Mouse (Mus musculus) liver, embryonic 14.5 days (tissue): ENCODE results near the gene Pappa. TPM values are rescaled to one million over a fixed set of nuclear protein-coding genes. Genes with fewer than 3 reads are reported as not detected.
A peak's percentile ranks its signal among the peaks of the same experiment; 100 is the strongest.

ENCODE experiments used
- ATAC-seq: fragments of 200-750 bp; cut with Nextera tagmentation; 2 replicates; pipeline ENCODE4 v1.8.0; 2017; ENCODE audit warnings: moderate number of reproducible peaks, mild to moderate bottlenecking, moderate library complexity; ENCODE audit not compliant: insufficient read depth
- DNase-seq, 3 experiments: peaks; one replicate each; pipeline ENCODE4 v3.0.0-alpha.2; 2012 to 2013; ENCODE audit warnings: low read depth in 3 of 3, low spot score in 3 of 3
- H3K27ac ChIP-seq: fragments of 300-500 bp; sonication (generic); 2 replicates; pipeline ENCODE4 v1.5.1; 2014; ENCODE audit warnings: moderate library complexity, mild to moderate bottlenecking, control low read depth, inconsistent platforms
- H3K27me3 ChIP-seq: fragments of 300-500 bp; sonication (generic); 2 replicates; pipeline ENCODE4 v1.6.1; 2014; ENCODE audit warnings: mild to moderate bottlenecking, low read length, moderate library complexity; ENCODE audit not compliant: control insufficient read depth, insufficient read depth
- H3K36me3 ChIP-seq: fragments of 300-500 bp; sonication (generic); replicated peaks from 2 replicates; pipeline ENCODE4 v1.6.1; 2014; ENCODE audit warnings: low read depth; ENCODE audit not compliant: control insufficient read depth, insufficient read depth
- H3K4me1 ChIP-seq, 2 experiments: fragments of 200-500 bp in 1 of 2; fragments of 300-500 bp in 1 of 2; sonication (generic) in 1 of 2; replicated peaks; 2 replicates each; pipeline ENCODE4 v1.6.1; 2012 to 2014; ENCODE audit warnings: antibody characterized with exemption in 1 of 2, inconsistent platforms in 1 of 2, low read length in 1 of 2; ENCODE audit not compliant: control insufficient read depth in 2 of 2, insufficient read depth in 2 of 2
- H3K4me2 ChIP-seq: fragments of 300-500 bp; sonication (generic); 2 replicates; pipeline ENCODE4 v1.6.1; 2014; ENCODE audit warnings: low read depth, mild to moderate bottlenecking, control low read depth, moderate library complexity
- H3K4me3 ChIP-seq, 2 experiments: fragments of 200-500 bp in 1 of 2; fragments of 300-500 bp in 1 of 2; sonication (generic) in 1 of 2; 2 replicates each; pipeline ENCODE4 v1.5.1; 2012 to 2014; ENCODE audit warnings: low read depth in 2 of 2, low read length in 2 of 2, mild to moderate bottlenecking in 2 of 2, control low read depth in 1 of 2, inconsistent platforms in 1 of 2, moderate library complexity in 1 of 2; ENCODE audit not compliant: insufficient read depth in 1 of 2
- H3K9ac ChIP-seq: fragments of 300-500 bp; sonication (generic); replicated peaks from 2 replicates; pipeline ENCODE4 v1.6.1; 2014; ENCODE audit warnings: mild to moderate bottlenecking, control low read depth, moderate library complexity
- H3K9me3 ChIP-seq: fragments of 300-500 bp; sonication (generic); 2 replicates; pipeline ENCODE4 v1.6.1; 2016; ENCODE audit warnings: low read length, mixed read lengths; ENCODE audit not compliant: control insufficient read depth
- CTCF ChIP-seq: IDR thresholded peaks from 2 replicates; pipeline ENCODE4 v1.5.1; 2016; ENCODE audit warnings: antibody characterized with exemption, low read depth, control low read depth
- EP300 ChIP-seq: IDR thresholded peaks from 2 replicates; pipeline ENCODE4 v1.6.1; 2016; ENCODE audit warnings: antibody characterized with exemption, low read depth
- WGBS: fragments of 180-500 bp; shearing (Covaris S2); extraction: QIAGEN DNeasy Blood & Tissue Kit; methylation state at CpG from one replicate; pipeline ENCODE4 v1.1.7; 2014; ENCODE audit not compliant: insufficient replicate concordance; 5-methylcytosine and 5-hydroxymethylcytosine counted together
- polyA plus RNA-seq, 2 experiments: library from polyadenylated mRNA; depleted of rRNA in 1 of 2; stranded (reverse) in 1 of 2; unstranded in 1 of 2; fragments of >200 nt; fragmentation: Nextera tagmentation in 1 of 2; extraction: Ambion mirVana in 1 of 2; gene quantifications; 2 replicates each; pipeline versions ENCODE4 v1.2.1 to v1.2.3; 2012 to 2014

Pappa gene
- polyA plus RNA-seq, 2 experiments, result 0.01 TPM

- Histone ChIP-seq H3K4me2 (no peak overlapping the region), H3K4me3 (no peak overlapping the region), H3K36me3 (no peaks in the 10 kb centered on the region), H3K9me3 (no peaks in the 10 kb centered on the region), H3K27ac (no peak overlapping the region), H3K4me1 (peaks cover 6 to 17% of the 10 kb centered on the region in 2 experiments), H3K27me3 (no peaks in the 10 kb centered on the region), H3K9ac (no peak overlapping the region)
- ATAC-seq (peak; percentile 72), DNase-seq (no peak)
- 16% methylated on average over 2 of the region's 2 CpGs for WGBS
- peak; percentile 32; the same call in 1 of the 2 replicates for TF ChIP-seq EP300
- TF ChIP-seq CTCF, result no peak
These were observed 159.6 kb downstream of the Pappa start for GRCm38 (mm10) chr4:65283611-65284010.

- H3K27me3 ChIP-seq, result no peaks in the 10 kb centered on the region
- H3K4me1 ChIP-seq, result peaks cover 6 to 12% of the 10 kb centered on the region in 2 experiments
- TF ChIP-seq EP300 (peak; percentile 31), CTCF (no peak)
- no peak overlapping the region for H3K27ac ChIP-seq
- no peaks in the 10 kb centered on the region for H3K36me3 ChIP-seq
- no peak overlapping the region for H3K4me3 ChIP-seq
- H3K4me2 ChIP-seq, result no peak overlapping the region
- ATAC-seq, result peak; percentile 67
- DNase-seq, result no peak
- no peak overlapping the region for H3K9ac ChIP-seq
- H3K9me3 ChIP-seq, result no peaks in the 10 kb centered on the region
- 22% methylated on average over 1 of the region's 1 CpGs for WGBS
These were observed 161.2 kb downstream of the Pappa start for GRCm38 (mm10) chr4:65285165-65285564.

GRCm38 (mm10) chr4:65289247-65289646 lies 165.3 kb downstream of the Pappa start:
- H3K4me3 ChIP-seq, result no peak overlapping the region
- H3K9ac ChIP-seq, result no peak overlapping the region
- DNase-seq (no peak), ATAC-seq (no peak)
- WGBS, result 51% methylated on average over 3 of the region's 3 CpGs
- no peaks in the 10 kb centered on the region for H3K36me3 ChIP-seq
- no peak for TF ChIP-seq CTCF
- TF ChIP-seq EP300, result no peak
- no peaks in the 10 kb centered on the region for H3K9me3 ChIP-seq
- H3K4me2 ChIP-seq, result no peak overlapping the region
- no peaks in the 10 kb centered on the region for H3K27me3 ChIP-seq
- no peak overlapping the region for H3K27ac ChIP-seq
- H3K4me1 ChIP-seq, result peaks cover 4% of the 10 kb centered on the region in 2 experiments; a peak in 3 of 4 replicates

GRCm38 (mm10) chr4:65295741-65296140 lies 171.8 kb downstream of the Pappa start:
- WGBS, result 59% methylated on average over 1 of the region's 1 CpGs
- H3K4me1 ChIP-seq, result peaks cover 0 to 3% of the 10 kb centered on the region in 2 experiments; a peak in 1 of 4 replicates
- DNase-seq (no peak), ATAC-seq (no peak)
- no peaks in the 10 kb centered on the region for H3K36me3 ChIP-seq
- no peak overlapping the region for H3K4me2 ChIP-seq
- no peak overlapping the region for H3K27ac ChIP-seq
- H3K9ac ChIP-seq, result no peak overlapping the region
- no peak overlapping the region for H3K4me3 ChIP-seq
- no peaks in the 10 kb centered on the region for H3K9me3 ChIP-seq
- H3K27me3 ChIP-seq, result no peaks in the 10 kb centered on the region
- TF ChIP-seq EP300, result no peak
- no peak for TF ChIP-seq CTCF

GRCm38 (mm10) chr4:65296356-65296967 lies 172.5 kb downstream of the Pappa start:
- Histone ChIP-seq H3K9ac (no peak overlapping the region), H3K4me3 (no peak overlapping the region), H3K9me3 (no peaks in the 10 kb centered on the region), H3K4me1 (peaks cover 0 to 3% of the 10 kb centered on the region in 2 experiments; a peak in 1 of 4 replicates), H3K27me3 (no peaks in the 10 kb centered on the region), H3K36me3 (no peaks in the 10 kb centered on the region), H3K27ac (no peak overlapping the region), H3K4me2 (no peak overlapping the region)
- no peak for DNase-seq
- ATAC-seq, result no peak
- WGBS, result 63% methylated on average over 7 of the region's 7 CpGs
- TF ChIP-seq CTCF (no peak), EP300 (no peak)
